Mouse (Mus musculus) left cerebral cortex, adult 6 months (tissue): ENCODE data around the gene Dgcr2. TPM values are rescaled to one million over a fixed set of nuclear protein-coding genes. Genes with fewer than 3 reads are reported as not detected.

Source experiments
- long read RNA-seq, 2 experiments: library from polyadenylated mRNA; unstranded; transcript quantifications; one replicate each; pipeline ENCODE4 v2.0.0; 2019 to 2020
- polyA plus RNA-seq: library from polyadenylated mRNA; unstranded; fragments of <200 nt; fragmentation: Nextera tagmentation; gene quantifications from 2 replicates; pipeline ENCODE4 v1.2.3, GENCODE M21; 2021

Gene Dgcr2
- polyA plus RNA-seq: 64.2 and 70.9 TPM in 2 replicates
- long read RNA-seq, experiment 1, full-length matches to known transcripts: 137 of 161 reads
- long read RNA-seq, experiment 1, partial matches to known transcripts: 5 of 161 reads
- long read RNA-seq, experiment 1, other reads (novel, unspliced or antisense): 19 of 161 reads
- long read RNA-seq, experiment 2, full-length matches to known transcripts: 5 of 28 reads
- long read RNA-seq, experiment 2, partial matches to known transcripts: 3 of 28 reads
- long read RNA-seq, experiment 2, other reads (novel, unspliced or antisense): 20 of 28 reads

DNA sequence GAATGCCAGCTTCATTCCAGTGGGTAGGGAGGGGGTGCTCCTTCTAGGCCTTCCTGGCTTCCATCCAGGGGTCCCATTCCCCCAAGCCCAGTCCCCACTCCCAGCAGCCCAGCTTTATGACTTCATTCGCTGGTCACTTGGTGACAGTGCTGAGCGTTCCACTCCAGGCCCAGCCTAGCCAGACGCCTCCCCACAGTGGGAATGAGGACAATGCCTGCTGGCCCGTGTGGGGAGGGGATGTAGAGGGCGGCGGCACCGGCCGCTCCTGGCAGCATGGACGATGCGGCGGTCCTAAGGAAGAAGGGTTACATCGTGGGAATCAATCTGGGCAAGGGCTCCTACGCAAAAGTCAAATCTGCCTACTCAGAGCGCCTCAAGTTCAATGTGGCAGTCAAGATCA, at the start of gene Dgcr2, which contains the start of gene Tssk2:
Gene Dgcr2 (minus strand): TSS at position 101 of the 400 bp plus-strand sequence.
Gene Tssk2 (plus strand): TSS at position 176 of the 400 bp plus-strand sequence.

DNA sequence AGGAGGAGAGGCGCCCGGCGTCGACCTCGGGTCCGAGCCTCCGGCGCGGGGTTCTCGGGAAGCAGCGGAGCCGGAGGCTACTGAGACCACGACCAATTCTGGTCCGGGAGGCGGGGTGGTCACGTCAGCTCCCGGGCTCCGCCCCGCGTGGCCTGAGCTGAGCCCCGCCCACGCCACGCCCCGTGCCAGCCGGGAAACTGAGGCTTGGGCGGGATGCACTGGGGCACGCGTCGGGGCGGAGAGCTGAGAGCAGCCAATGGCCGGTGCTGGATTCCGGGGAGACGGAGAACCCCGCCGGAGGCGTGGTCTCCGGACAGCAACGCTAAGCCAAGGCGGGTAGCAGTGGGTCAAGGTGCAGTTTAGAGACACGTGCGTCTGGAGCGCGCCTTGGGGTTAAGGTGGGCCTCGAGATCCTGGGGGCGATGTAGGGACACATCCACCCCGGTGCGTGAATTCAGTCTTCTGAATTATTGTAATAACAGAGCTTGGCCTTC, 29.8 kb upstream of the Dgcr2 start, which contains the start of gene Slc25a1:
Gene Slc25a1 (minus strand): TSS at position 133 of the 494 bp plus-strand sequence.

DNA sequence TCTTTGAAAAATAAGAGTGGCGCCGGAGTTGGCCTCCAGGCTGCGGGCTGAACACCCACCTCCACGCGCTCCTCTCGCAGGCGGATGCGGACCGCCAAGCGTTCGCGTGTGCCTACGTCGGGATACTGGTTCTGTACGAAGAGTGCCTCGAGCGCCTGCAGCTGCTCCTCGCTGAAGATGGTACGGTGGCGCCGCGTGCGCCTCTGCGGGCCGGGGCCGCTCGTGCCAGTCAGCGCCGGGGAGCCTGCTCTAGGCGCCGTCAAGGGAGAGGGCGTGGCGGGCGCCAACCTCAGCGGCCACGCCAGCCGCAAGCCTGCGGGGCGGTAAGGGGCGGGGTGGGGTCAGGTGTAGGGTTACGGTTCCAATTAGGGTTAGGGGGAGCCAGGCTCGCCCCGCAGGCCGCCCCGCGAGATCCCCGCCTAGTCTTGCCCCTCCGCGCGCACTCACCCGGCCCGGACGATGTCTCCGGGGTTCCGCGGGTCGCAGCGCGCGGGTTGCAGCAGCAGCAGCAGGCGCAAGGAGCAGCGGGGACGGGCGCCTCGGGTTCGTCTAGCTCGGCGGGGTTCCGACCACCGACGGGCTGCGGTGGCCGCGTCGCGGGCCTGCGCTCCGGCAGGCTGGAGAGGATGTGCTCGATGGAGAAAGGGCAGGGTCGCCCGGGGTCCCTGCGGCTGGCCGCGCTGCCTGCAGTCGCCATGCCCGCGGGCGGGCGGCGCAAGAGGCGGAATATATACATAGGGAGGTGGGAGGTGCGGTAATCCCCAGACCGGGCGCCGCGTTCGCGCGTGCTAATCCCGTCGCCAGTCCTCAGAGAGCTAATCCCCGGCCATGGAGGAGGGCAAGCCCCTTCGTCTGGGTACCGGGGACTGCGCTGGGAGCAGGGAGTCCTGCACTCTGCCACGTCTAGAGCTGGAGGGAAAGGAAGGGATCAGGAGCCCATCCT, 16.2 kb upstream of the Dgcr2 start, which contains the start of gene Gsc2:
Gene Gsc2 (minus strand): TSS at position 753 of the 943 bp plus-strand sequence.

GRCm38 (mm10) chr16:17911052-17911595, 12.8 kb upstream of the Dgcr2 start, which contains the start of gene Ess2:
Gene Ess2 (minus strand): TSS chr16:17911348.

DNA sequence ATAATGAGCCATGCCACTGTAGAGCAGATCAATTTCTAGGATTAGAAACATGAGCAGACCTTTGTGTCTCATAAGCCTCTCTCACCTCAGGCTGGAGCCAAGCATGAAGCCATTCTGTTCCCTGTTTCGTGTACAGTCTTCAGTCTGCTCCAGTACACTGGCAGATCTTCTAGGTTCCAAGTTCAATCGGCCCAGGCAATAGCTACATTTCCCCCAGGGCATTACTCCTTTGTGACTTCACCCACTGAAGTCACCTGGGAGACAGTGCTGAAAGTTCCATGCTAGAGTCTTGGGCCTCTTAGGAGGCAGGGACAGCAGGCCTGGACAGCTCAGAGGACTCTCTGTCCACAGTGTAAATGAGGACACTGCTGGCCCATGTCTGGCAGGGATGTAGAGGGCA, 4.4 kb downstream of the Dgcr2 start, which contains the start of gene Tssk1:
Gene Tssk1 (plus strand): TSS at position 301 of the 400 bp plus-strand sequence.

DNA sequence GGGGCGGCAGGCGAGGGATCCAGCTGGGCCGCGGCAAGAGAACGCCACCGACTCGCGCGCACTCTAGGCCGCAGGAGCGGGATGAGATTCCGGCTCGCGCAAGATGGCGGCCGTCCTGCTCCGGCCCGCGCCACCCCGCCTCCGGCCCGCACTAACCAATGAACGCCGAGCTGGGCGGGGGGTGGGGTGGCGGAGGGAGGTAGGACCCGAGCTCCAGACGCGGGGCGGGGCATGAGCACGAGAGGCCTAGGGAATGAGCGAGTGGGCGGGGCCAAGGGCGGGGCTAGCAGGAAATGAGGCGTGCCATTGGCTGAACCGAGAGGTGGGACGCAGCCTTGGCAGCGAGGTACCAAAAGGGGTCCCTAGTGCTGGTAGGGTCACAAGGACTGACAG, 6.8 kb downstream of the Dgcr2 start, which contains the start of gene Gm20518:
Gene Gm20518 (minus strand): TSS at position 105 of the 393 bp plus-strand sequence.

GRCm38 (mm10) chr16:17838051-17838450, 60.3 kb downstream of the Dgcr2 start, which contains the start of gene Car15:
Gene Car15 (minus strand): TSS chr16:17838364.

GRCm38 (mm10) chr16:17832821-17833220, 65.5 kb downstream of the Dgcr2 start, which contains the start of gene B830017H08Rik:
Gene B830017H08Rik (plus strand): TSS chr16:17833121.

DNA sequence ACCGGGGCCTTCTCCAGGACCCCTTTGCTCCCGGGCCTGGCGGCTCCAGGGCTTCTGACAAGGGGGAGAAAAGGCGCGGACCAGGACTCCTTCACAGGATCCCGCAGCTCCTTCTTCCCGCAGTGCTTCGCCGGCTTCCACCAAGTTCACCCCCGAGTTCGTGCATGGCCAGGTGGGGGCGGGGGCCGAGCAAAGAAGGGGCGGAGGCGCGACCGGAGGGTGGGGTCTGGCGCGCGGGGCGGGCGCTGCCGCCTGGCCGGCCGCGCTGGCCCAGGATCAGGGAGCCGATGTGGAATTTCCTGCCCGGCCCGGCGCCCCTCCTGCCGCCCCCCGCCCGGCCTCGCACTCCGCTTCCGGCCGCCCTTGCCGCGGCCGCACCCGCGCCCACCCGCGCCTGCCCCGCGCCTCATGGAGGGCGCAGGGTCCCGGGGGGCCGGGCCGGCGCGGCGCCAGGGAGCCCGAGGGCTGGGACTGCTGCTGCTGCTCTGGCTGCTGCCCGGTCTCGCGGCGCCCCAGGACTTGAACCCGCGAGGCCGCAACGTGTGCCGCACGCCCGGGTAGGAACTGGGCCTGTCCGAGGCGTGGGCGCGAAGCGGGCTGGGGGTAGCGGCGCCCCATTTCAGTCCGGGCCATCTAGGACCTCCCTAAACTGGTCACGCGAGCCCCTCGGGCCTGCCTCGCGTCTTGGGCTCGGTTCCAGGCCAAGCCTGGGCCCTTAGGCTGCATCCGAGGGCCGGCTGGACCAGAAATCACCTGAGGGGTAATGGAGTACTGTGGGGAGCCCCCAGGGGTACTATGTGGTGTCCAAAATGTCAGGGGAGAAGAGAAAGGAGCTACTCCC, 101.2 kb downstream of the Dgcr2 start, which contains the start of gene Scarf2:
Gene Scarf2 (plus strand): TSS at position 312 of the 841 bp plus-strand sequence.

Other genes starting within 250 kb of the Dgcr2 start
- 38.4 and 54.4 TPM in 2 replicates for gene Med15, start 165.7 kb downstream of the Dgcr2 start, polyA plus RNA-seq
- gene Klhl22, start 138.9 kb downstream of the Dgcr2 start, polyA plus RNA-seq: 75.3 and 87.1 TPM in 2 replicates
- gene Scarf2, start 101.3 kb downstream of the Dgcr2 start, polyA plus RNA-seq: 0.36 and 1.6 TPM in 2 replicates
- 0.82 and 5.6 TPM in 2 replicates for gene B830017H08Rik, start 65.4 kb downstream of the Dgcr2 start, polyA plus RNA-seq
- 2.3 and 2.4 TPM in 2 replicates for gene Car15, start 60.2 kb downstream of the Dgcr2 start, polyA plus RNA-seq
- gene Gm20518, start 6.9 kb downstream of the Dgcr2 start, polyA plus RNA-seq: 0.16 and 0.21 TPM in 2 replicates
- gene Tssk1, start 4.3 kb downstream of the Dgcr2 start, polyA plus RNA-seq: not detected in 2 replicates
- gene Tssk2, start 75 bp upstream of the Dgcr2 start, polyA plus RNA-seq: not detected in 2 replicates
- 16.3 and 17.7 TPM in 2 replicates for gene Ess2, start 12.8 kb upstream of the Dgcr2 start, polyA plus RNA-seq
- gene Gsc2, start 16.5 kb upstream of the Dgcr2 start, polyA plus RNA-seq: 0.19 TPM in 1 of 2 replicates, not detected in the other
- 57.7 and 68.3 TPM in 2 replicates for gene Slc25a1, start 29.7 kb upstream of the Dgcr2 start, polyA plus RNA-seq
- not detected in 2 replicates for gene Vpreb2, start 81.9 kb upstream of the Dgcr2 start, polyA plus RNA-seq
- gene Dgcr6, start 154.3 kb upstream of the Dgcr2 start, polyA plus RNA-seq: 155 and 169 TPM in 2 replicates
- gene Prodh, start 191.6 kb upstream of the Dgcr2 start, polyA plus RNA-seq: 45.3 and 63.1 TPM in 2 replicates
- gene Rtn4r, start 229.1 kb upstream of the Dgcr2 start, polyA plus RNA-seq: 14.9 and 66.7 TPM in 2 replicates